Mouse (Mus musculus): ENCODE results near the gene Hmgn2. TPM values are rescaled to one million over a fixed set of nuclear protein-coding genes. Genes with fewer than 3 reads are reported as not detected.

Gene Hmgn2
- 2,551 and 2,596 TPM in 2 replicates for polyA plus RNA-seq (2015; fragmentation: Nextera tagmentation; extraction: Ambion mirVana)

DNA sequence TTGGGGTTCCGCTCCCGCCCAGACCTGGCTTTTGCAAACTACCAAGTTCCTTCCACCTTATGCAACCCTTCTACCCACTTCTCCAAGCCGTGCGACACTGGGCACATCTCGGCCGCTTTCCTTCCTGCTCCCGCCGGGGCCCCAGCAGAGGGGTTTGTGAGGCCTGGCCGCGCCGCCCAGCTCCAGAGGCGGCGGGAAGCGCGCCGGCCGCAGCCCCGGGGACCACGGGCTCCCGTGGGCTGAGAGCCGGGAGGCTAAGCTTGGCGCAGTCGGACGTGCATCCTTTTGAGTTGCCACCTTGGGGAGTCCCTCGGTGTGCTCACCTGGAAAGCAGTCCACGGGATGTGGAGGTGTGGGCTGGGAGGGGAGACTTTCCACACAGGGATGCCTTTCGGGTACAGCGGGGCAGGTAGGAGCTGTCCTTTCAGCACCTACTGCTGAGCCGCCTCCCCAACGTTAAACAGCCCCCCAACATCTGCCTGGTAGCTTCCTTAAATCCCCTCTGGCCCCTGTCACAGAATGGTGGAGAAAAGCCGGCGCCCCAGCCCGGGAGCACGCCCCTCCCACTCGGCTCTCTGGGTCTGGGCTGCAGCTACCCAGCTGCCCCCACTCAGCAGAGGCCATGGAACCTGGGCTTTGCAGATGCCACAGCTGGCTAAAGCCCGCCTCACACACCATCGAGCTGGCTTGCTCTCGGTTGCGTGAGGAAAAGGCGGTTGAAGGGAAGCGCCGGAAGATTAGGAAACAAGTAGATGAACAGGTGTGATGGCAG, at the start of gene Hmgn2:
Hmgn2 (minus strand) TSS at position 501 of the 772 bp plus-strand sequence.
- peak; percentile 55 for ATAC-seq (ENCODE audit: low FRiP score, low read depth)
- peak within 1 kb of the TSS; percentile 79 for H3K4me2 ChIP-seq (replicated peaks)
- peak within 1 kb of the TSS; percentile 64 for H3K4me3 ChIP-seq
- H3K9ac ChIP-seq: peak within 1 kb of the TSS; percentile 97
- no peaks in the 10 kb centered on the region for H3K27me3 ChIP-seq
- H3K36me3 ChIP-seq: peaks cover 58% of the 10 kb centered on the region
- no peaks in the 10 kb centered on the region for H3K9me3 ChIP-seq
- peak within 1 kb of the TSS; percentile 99 for H3K27ac ChIP-seq
- 0% methylated on average over 41 of the region's 42 CpGs for WGBS
- H3K4me1 ChIP-seq: peaks cover 25% of the 10 kb centered on the region

- Histone ChIP-seq H3K4me2 (replicated peaks) (peak overlapping the region; percentile 60), H3K27me3 (peaks cover 51% of the 10 kb centered on the region), H3K27ac (no peak overlapping the region), H3K4me1 (peaks cover 28% of the 10 kb centered on the region), H3K9me3 (no peaks in the 10 kb centered on the region), H3K9ac (no peak overlapping the region), H3K4me3 (peak overlapping the region; percentile 29), H3K36me3 (no peaks in the 10 kb centered on the region)
- ATAC-seq (ENCODE audit: low FRiP score, low read depth): no peak
- 1% methylated on average over 21 of the region's 21 CpGs for WGBS
These were observed 48.9 kb upstream of the Hmgn2 start for GRCm38 (mm10) chr4:134017201-134017865.

- peaks cover 51% of the 10 kb centered on the region for H3K27me3 ChIP-seq
- 1% methylated on average over 8 of the region's 8 CpGs for WGBS
- H3K9ac ChIP-seq: no peak overlapping the region
- H3K4me1 ChIP-seq: peaks cover 33% of the 10 kb centered on the region
- no peaks in the 10 kb centered on the region for H3K9me3 ChIP-seq
- no peaks in the 10 kb centered on the region for H3K36me3 ChIP-seq
- ATAC-seq (ENCODE audit: low FRiP score, low read depth): no peak
- H3K27ac ChIP-seq: no peak overlapping the region
- H3K4me3 ChIP-seq: no peak overlapping the region
- H3K4me2 ChIP-seq (replicated peaks): no peak overlapping the region
These were observed 48.3 kb upstream of the Hmgn2 start for GRCm38 (mm10) chr4:134016767-134017166.

DNA sequence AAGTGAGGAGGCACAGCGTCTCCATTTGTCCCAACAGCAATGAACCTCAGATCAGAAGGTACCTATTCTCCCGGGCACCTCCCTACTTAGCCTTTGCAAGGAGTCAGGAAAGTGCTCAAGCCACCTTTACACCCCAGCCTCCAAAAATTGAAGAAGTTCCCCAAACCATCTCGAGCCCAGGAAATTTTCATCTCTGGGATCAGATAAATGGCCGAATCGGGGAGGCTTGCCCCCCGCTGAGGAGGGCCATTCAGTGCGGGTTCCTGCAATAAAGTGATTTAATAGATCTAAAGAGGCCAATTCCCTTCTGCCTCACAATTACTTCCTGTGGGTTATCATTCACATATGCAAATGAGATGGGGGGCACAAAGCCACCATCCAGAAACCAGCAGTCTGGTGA, 47.8 kb upstream of the Hmgn2 start:
- no peak overlapping the region for H3K4me3 ChIP-seq
- no peak for ATAC-seq (ENCODE audit: low FRiP score, low read depth)

GRCm38 (mm10) chr4:134012858-134013528, 44.5 kb upstream of the Hmgn2 start:
- no peak overlapping the region for H3K27ac ChIP-seq
- H3K27me3 ChIP-seq: peaks cover 26% of the 10 kb centered on the region
- H3K9ac ChIP-seq: no peak overlapping the region
- H3K4me2 ChIP-seq (replicated peaks): no peak overlapping the region
- H3K4me3 ChIP-seq: no peak overlapping the region
- H3K4me1 ChIP-seq: peaks cover 30% of the 10 kb centered on the region
- H3K36me3 ChIP-seq: no peaks in the 10 kb centered on the region
- no peak for ATAC-seq (ENCODE audit: low FRiP score, low read depth)
- no peaks in the 10 kb centered on the region for H3K9me3 ChIP-seq
- WGBS: 45% methylated on average over 12 of the region's 12 CpGs

More for the DNA sequence above, 47.8 kb upstream of the Hmgn2 start:
- Histone ChIP-seq H3K9ac (no peak overlapping the region), H3K9me3 (no peaks in the 10 kb centered on the region), H3K27me3 (peaks cover 51% of the 10 kb centered on the region), H3K4me1 (peaks cover 37% of the 10 kb centered on the region), H3K4me2 (replicated peaks) (no peak overlapping the region), H3K36me3 (no peaks in the 10 kb centered on the region), H3K27ac (no peak overlapping the region)
- WGBS: 2% methylated on average over 7 of the region's 7 CpGs

GRCm38 (mm10) chr4:134011450-134012414, 43.3 kb upstream of the Hmgn2 start:
- Histone ChIP-seq H3K9me3 (no peaks in the 10 kb centered on the region), H3K27ac (no peak overlapping the region), H3K27me3 (peaks cover 13% of the 10 kb centered on the region), H3K36me3 (no peaks in the 10 kb centered on the region), H3K9ac (no peak overlapping the region), H3K4me1 (peaks cover 17% of the 10 kb centered on the region), H3K4me2 (replicated peaks) (peak overlapping the region; percentile 11), H3K4me3 (no peak overlapping the region)
- 24% methylated on average over 16 of the region's 16 CpGs for WGBS
- ATAC-seq (ENCODE audit: low FRiP score, low read depth): no peak

DNA sequence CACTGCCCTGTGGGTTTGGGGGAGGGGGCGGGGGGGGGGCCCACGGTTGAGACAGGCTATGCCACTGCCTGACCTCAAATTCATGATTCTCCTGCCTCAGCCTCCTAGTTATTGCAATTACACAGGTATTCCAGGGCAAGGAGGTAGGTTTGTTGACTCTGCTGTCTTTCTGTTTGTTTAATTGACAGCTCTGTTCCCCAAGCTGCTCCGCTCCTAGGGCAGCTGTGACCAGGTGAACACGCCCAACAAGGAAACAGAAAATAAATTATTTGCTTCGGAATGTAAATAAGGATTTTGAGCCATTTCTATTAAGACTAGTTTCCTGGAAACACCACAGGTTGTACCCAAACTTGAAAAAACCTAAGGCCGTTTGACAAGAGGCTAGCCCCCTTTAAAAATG, 41.3 kb upstream of the Hmgn2 start:
- 78% methylated on average over 6 of the region's 6 CpGs for WGBS
- no peak overlapping the region for H3K4me3 ChIP-seq
- no peak overlapping the region for H3K27ac ChIP-seq
- H3K9ac ChIP-seq: no peak overlapping the region
- H3K36me3 ChIP-seq: no peaks in the 10 kb centered on the region
- no peaks in the 10 kb centered on the region for H3K9me3 ChIP-seq
- no peak overlapping the region for H3K4me2 ChIP-seq (replicated peaks)
- no peak for ATAC-seq (ENCODE audit: low FRiP score, low read depth)
- peaks cover 11% of the 10 kb centered on the region; the same call in 1 of the 2 replicates for H3K4me1 ChIP-seq
- no peaks in the 10 kb centered on the region for H3K27me3 ChIP-seq

GRCm38 (mm10) chr4:134006845-134007244, 38.4 kb upstream of the Hmgn2 start:
- 88% methylated on average over 3 of the region's 3 CpGs for WGBS
- H3K9ac ChIP-seq: no peak overlapping the region
- no peak overlapping the region for H3K4me2 ChIP-seq (replicated peaks)
- H3K27me3 ChIP-seq: no peaks in the 10 kb centered on the region
- peaks cover 7% of the 10 kb centered on the region; the same call in 1 of the 2 replicates for H3K4me1 ChIP-seq
- ATAC-seq (ENCODE audit: low FRiP score, low read depth): no peak
- no peak overlapping the region for H3K27ac ChIP-seq
- H3K36me3 ChIP-seq: no peaks in the 10 kb centered on the region
- H3K4me3 ChIP-seq: no peak overlapping the region
- H3K9me3 ChIP-seq: no peaks in the 10 kb centered on the region

GRCm38 (mm10) chr4:134005581-134006358, 37.3 kb upstream of the Hmgn2 start:
- Histone ChIP-seq H3K9me3 (no peaks in the 10 kb centered on the region), H3K27ac (no peak overlapping the region), H3K4me2 (replicated peaks) (no peak overlapping the region), H3K36me3 (no peaks in the 10 kb centered on the region), H3K27me3 (no peaks in the 10 kb centered on the region), H3K4me3 (no peak overlapping the region), H3K4me1 (no peaks in the 10 kb centered on the region), H3K9ac (no peak overlapping the region)
- 85% methylated on average over 12 of the region's 12 CpGs for WGBS
- ATAC-seq (ENCODE audit: low FRiP score, low read depth): no peak

GRCm38 (mm10) chr4:134002903-134003302, 34.5 kb upstream of the Hmgn2 start:
- H3K9me3 ChIP-seq: no peaks in the 10 kb centered on the region
- no peaks in the 10 kb centered on the region for H3K27me3 ChIP-seq
- H3K9ac ChIP-seq: no peak overlapping the region
- no peak for ATAC-seq (ENCODE audit: low FRiP score, low read depth)
- peaks cover 9% of the 10 kb centered on the region for H3K4me1 ChIP-seq
- H3K27ac ChIP-seq: no peak overlapping the region
- H3K4me3 ChIP-seq: no peak overlapping the region
- H3K36me3 ChIP-seq: no peaks in the 10 kb centered on the region
- no peak overlapping the region for H3K4me2 ChIP-seq (replicated peaks)
- WGBS: 63% methylated on average over 5 of the region's 5 CpGs

DNA sequence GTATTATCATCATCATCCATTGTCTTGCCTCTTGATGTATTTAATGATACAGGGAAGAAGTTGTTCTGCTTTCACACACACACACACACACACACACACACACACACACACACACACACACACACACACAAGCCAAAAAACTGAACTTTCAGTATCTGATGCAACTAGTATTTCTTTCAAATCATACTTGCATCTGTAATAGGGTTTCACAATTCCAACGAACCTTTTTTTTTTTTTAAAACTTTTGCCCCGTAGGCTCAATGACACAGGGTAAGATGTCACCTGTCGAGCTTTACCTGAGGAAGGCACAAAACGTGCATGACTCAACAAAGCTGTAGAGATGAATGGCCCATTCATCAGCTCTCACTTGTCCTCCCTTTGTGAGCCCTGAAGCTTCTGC, 33.8 kb upstream of the Hmgn2 start:
- H3K27ac ChIP-seq: no peak overlapping the region
- no peak overlapping the region for H3K4me2 ChIP-seq (replicated peaks)
- H3K4me3 ChIP-seq: no peak overlapping the region
- no peaks in the 10 kb centered on the region for H3K9me3 ChIP-seq
- ATAC-seq (ENCODE audit: low FRiP score, low read depth): no peak
- H3K4me1 ChIP-seq: peaks cover 9% of the 10 kb centered on the region
- 55% methylated on average over 4 of the region's 4 CpGs for WGBS
- H3K9ac ChIP-seq: no peak overlapping the region
- H3K36me3 ChIP-seq: 0 out of 2 replicates have a peak, but pooled peaks cover under 1% of the 10 kb centered on the region
- no peaks in the 10 kb centered on the region for H3K27me3 ChIP-seq

Data from limb, embryonic 13.5 days (tissue).